Mouse (Mus musculus): ENCODE data around the gene Cers4. TPM values are rescaled to one million over a fixed set of nuclear protein-coding genes. Genes with fewer than 3 reads are reported as not detected.

Gene Cers4
- polyA plus RNA-seq, 1 experiment from 2014 or later = 46.2 TPM

- Histone ChIP-seq H3K4me1 (ENCODE audit: control insufficient read depth, insufficient read depth, low read length) (peaks cover 16% of the 10 kb centered on the region; the same call in 1 of the 2 replicates), H3K4me2 (replicated peaks; ENCODE audit: low read depth, low read length) (peak overlapping the region; percentile 66), H3K9me3 (ENCODE audit: control insufficient read depth, low read depth, low read length) (no peaks in the 10 kb centered on the region), H3K9ac (replicated peaks; ENCODE audit: low read depth, low read length) (peak overlapping the region; percentile 22), H3K4me3 (ENCODE audit: low read depth, low read length) (peak overlapping the region; percentile 45), H3K27me3 (ENCODE audit: control insufficient read depth, insufficient read depth, low read length) (no peaks in the 10 kb centered on the region), H3K27ac (ENCODE audit: low read length) (peak overlapping the region; percentile 84; the same call in 1 of the 2 replicates), H3K36me3 (ENCODE audit: control insufficient read depth, insufficient read depth, low read length) (no peaks in the 10 kb centered on the region)
- WGBS = 9% methylated on average over 21 of the region's 21 CpGs
- no peak; the same call in 1 of the 2 replicates for ATAC-seq (ENCODE audit: insufficient number of reproducible peaks, insufficient read depth, low FRiP score, low read depth)
Observed at GRCm38 (mm10) chr8:4493686-4494440, 1.0 kb downstream of the Cers4 start.

- Histone ChIP-seq H3K27me3 (ENCODE audit: control insufficient read depth, insufficient read depth, low read length) (no peaks in the 10 kb centered on the region), H3K4me3 (ENCODE audit: low read depth, low read length) (no peak overlapping the region), H3K27ac (ENCODE audit: low read length) (no peak overlapping the region), H3K36me3 (ENCODE audit: control insufficient read depth, insufficient read depth, low read length) (no peaks in the 10 kb centered on the region), H3K4me1 (ENCODE audit: control insufficient read depth, insufficient read depth, low read length) (peaks cover 16% of the 10 kb centered on the region; the same call in 1 of the 2 replicates), H3K9me3 (ENCODE audit: control insufficient read depth, low read depth, low read length) (no peaks in the 10 kb centered on the region), H3K9ac (replicated peaks; ENCODE audit: low read depth, low read length) (no peak overlapping the region), H3K4me2 (replicated peaks; ENCODE audit: low read depth, low read length) (0 out of 2 replicates have a peak overlapping the region, but pooled peaks have one; percentile 10)
- WGBS = 56% methylated on average over 6 of the region's 6 CpGs
- no peak for ATAC-seq (ENCODE audit: insufficient number of reproducible peaks, insufficient read depth, low FRiP score, low read depth)
Observed at GRCm38 (mm10) chr8:4495976-4496375, 3.1 kb downstream of the Cers4 start.

- H3K27me3 ChIP-seq (ENCODE audit: control insufficient read depth, insufficient read depth, low read length) = no peaks in the 10 kb centered on the region
- no peak overlapping the region for H3K4me2 ChIP-seq (replicated peaks; ENCODE audit: low read depth, low read length)
- peaks cover 3% of the 10 kb centered on the region for H3K36me3 ChIP-seq (ENCODE audit: control insufficient read depth, insufficient read depth, low read length)
- peaks cover 14% of the 10 kb centered on the region; the same call in 1 of the 2 replicates for H3K4me1 ChIP-seq (ENCODE audit: control insufficient read depth, insufficient read depth, low read length)
- no peak for ATAC-seq (ENCODE audit: insufficient number of reproducible peaks, insufficient read depth, low FRiP score, low read depth)
- H3K4me3 ChIP-seq (ENCODE audit: low read depth, low read length) = no peak overlapping the region
- H3K9me3 ChIP-seq (ENCODE audit: control insufficient read depth, low read depth, low read length) = no peaks in the 10 kb centered on the region
- no peak overlapping the region for H3K27ac ChIP-seq (ENCODE audit: low read length)
- no peak overlapping the region for H3K9ac ChIP-seq (replicated peaks; ENCODE audit: low read depth, low read length)
- WGBS = 90% methylated on average over 1 of the region's 1 CpGs
Observed at GRCm38 (mm10) chr8:4497610-4498009, 4.8 kb downstream of the Cers4 start.

GRCm38 (mm10) chr8:4505364-4505763, 12.5 kb downstream of the Cers4 start:
- Histone ChIP-seq H3K4me3 (ENCODE audit: low read depth, low read length) (no peak overlapping the region), H3K4me1 (ENCODE audit: control insufficient read depth, insufficient read depth, low read length) (no peaks in the 10 kb centered on the region), H3K36me3 (ENCODE audit: control insufficient read depth, insufficient read depth, low read length) (peaks cover 3% of the 10 kb centered on the region), H3K4me2 (replicated peaks; ENCODE audit: low read depth, low read length) (no peak overlapping the region), H3K27me3 (ENCODE audit: control insufficient read depth, insufficient read depth, low read length) (no peaks in the 10 kb centered on the region), H3K9me3 (ENCODE audit: control insufficient read depth, low read depth, low read length) (no peaks in the 10 kb centered on the region), H3K9ac (replicated peaks; ENCODE audit: low read depth, low read length) (no peak overlapping the region), H3K27ac (ENCODE audit: low read length) (no peak overlapping the region)
- 71% methylated on average over 1 of the region's 1 CpGs for WGBS
- ATAC-seq (ENCODE audit: insufficient number of reproducible peaks, insufficient read depth, low FRiP score, low read depth) = no peak

GRCm38 (mm10) chr8:4507527-4507926, 14.7 kb downstream of the Cers4 start:
- no peak for ATAC-seq (ENCODE audit: insufficient number of reproducible peaks, insufficient read depth, low FRiP score, low read depth)
- H3K4me3 ChIP-seq (ENCODE audit: low read depth, low read length) = no peak overlapping the region
- 75% methylated on average over 5 of the region's 5 CpGs for WGBS
- H3K36me3 ChIP-seq (ENCODE audit: control insufficient read depth, insufficient read depth, low read length) = no peaks in the 10 kb centered on the region
- H3K9ac ChIP-seq (replicated peaks; ENCODE audit: low read depth, low read length) = no peak overlapping the region
- no peaks in the 10 kb centered on the region for H3K9me3 ChIP-seq (ENCODE audit: control insufficient read depth, low read depth, low read length)
- no peak overlapping the region for H3K4me2 ChIP-seq (replicated peaks; ENCODE audit: low read depth, low read length)
- no peaks in the 10 kb centered on the region for H3K27me3 ChIP-seq (ENCODE audit: control insufficient read depth, insufficient read depth, low read length)
- H3K4me1 ChIP-seq (ENCODE audit: control insufficient read depth, insufficient read depth, low read length) = peaks cover 17% of the 10 kb centered on the region
- H3K27ac ChIP-seq (ENCODE audit: low read length) = no peak overlapping the region

GRCm38 (mm10) chr8:4510824-4511223, 18.0 kb downstream of the Cers4 start:
- Histone ChIP-seq H3K27ac (ENCODE audit: low read length) (peak overlapping the region; percentile 89), H3K36me3 (ENCODE audit: control insufficient read depth, insufficient read depth, low read length) (no peaks in the 10 kb centered on the region), H3K4me1 (ENCODE audit: control insufficient read depth, insufficient read depth, low read length) (peaks cover 24% of the 10 kb centered on the region), H3K27me3 (ENCODE audit: control insufficient read depth, insufficient read depth, low read length) (no peaks in the 10 kb centered on the region), H3K4me3 (ENCODE audit: low read depth, low read length) (no peak overlapping the region), H3K9ac (replicated peaks; ENCODE audit: low read depth, low read length) (no peak overlapping the region), H3K9me3 (ENCODE audit: control insufficient read depth, low read depth, low read length) (no peaks in the 10 kb centered on the region), H3K4me2 (replicated peaks; ENCODE audit: low read depth, low read length) (no peak overlapping the region)
- WGBS = 74% methylated on average over 4 of the region's 4 CpGs
- no peak for ATAC-seq (ENCODE audit: insufficient number of reproducible peaks, insufficient read depth, low FRiP score, low read depth)

- H3K4me2 ChIP-seq (replicated peaks; ENCODE audit: low read depth, low read length) = peak overlapping the region; percentile 32
- no peak overlapping the region for H3K4me3 ChIP-seq (ENCODE audit: low read depth, low read length)
- no peaks in the 10 kb centered on the region for H3K9me3 ChIP-seq (ENCODE audit: control insufficient read depth, low read depth, low read length)
Observed at GRCm38 (mm10) chr8:4511429-4512115, 18.7 kb downstream of the Cers4 start.

GRCm38 (mm10) chr8:4512116-4512495, 19.3 kb downstream of the Cers4 start:
- peaks cover 7% of the 10 kb centered on the region; the same call in 1 of the 2 replicates for H3K36me3 ChIP-seq (ENCODE audit: control insufficient read depth, insufficient read depth, low read length)

More at GRCm38 (mm10) chr8:4511429-4512115, 18.7 kb downstream of the Cers4 start:
- peaks cover 24% of the 10 kb centered on the region for H3K4me1 ChIP-seq (ENCODE audit: control insufficient read depth, insufficient read depth, low read length)
- peaks cover 2% of the 10 kb centered on the region; the same call in 1 of the 2 replicates for H3K36me3 ChIP-seq (ENCODE audit: control insufficient read depth, insufficient read depth, low read length)
- WGBS = 0% methylated on average over 2 of the region's 2 CpGs
- H3K9ac ChIP-seq (replicated peaks; ENCODE audit: low read depth, low read length) = no peak overlapping the region
- peak overlapping the region; percentile 89 for H3K27ac ChIP-seq (ENCODE audit: low read length)
- no peaks in the 10 kb centered on the region for H3K27me3 ChIP-seq (ENCODE audit: control insufficient read depth, insufficient read depth, low read length)
- ATAC-seq (ENCODE audit: insufficient number of reproducible peaks, insufficient read depth, low FRiP score, low read depth) = peak; percentile 73; the same call in 1 of the 2 replicates

More at GRCm38 (mm10) chr8:4512116-4512495, 19.3 kb downstream of the Cers4 start:
- peaks cover 24% of the 10 kb centered on the region for H3K4me1 ChIP-seq (ENCODE audit: control insufficient read depth, insufficient read depth, low read length)
- peak overlapping the region; percentile 32; the same call in 1 of the 2 replicates for H3K4me2 ChIP-seq (replicated peaks; ENCODE audit: low read depth, low read length)
- H3K27ac ChIP-seq (ENCODE audit: low read length) = peak overlapping the region; percentile 89
- H3K9ac ChIP-seq (replicated peaks; ENCODE audit: low read depth, low read length) = no peak overlapping the region
- H3K9me3 ChIP-seq (ENCODE audit: control insufficient read depth, low read depth, low read length) = no peaks in the 10 kb centered on the region
- 19% methylated on average over 8 of the region's 8 CpGs for WGBS
- no peak overlapping the region for H3K4me3 ChIP-seq (ENCODE audit: low read depth, low read length)
- no peaks in the 10 kb centered on the region for H3K27me3 ChIP-seq (ENCODE audit: control insufficient read depth, insufficient read depth, low read length)
- ATAC-seq (ENCODE audit: insufficient number of reproducible peaks, insufficient read depth, low FRiP score, low read depth) = peak; percentile 89

Data from stomach, embryonic 14.5 days (tissue).